Mouse (Mus musculus): ENCODE measurements at regions not wholly inside any gene's neighbourhood (a gene's known extent, or its start where the extent isn't known, plus 50 kb on each side); places are given as distances from the start of the nearest gene placed in this dataset.
A peak's percentile ranks its signal among the peaks of the same experiment; 100 is the strongest.

DNA sequence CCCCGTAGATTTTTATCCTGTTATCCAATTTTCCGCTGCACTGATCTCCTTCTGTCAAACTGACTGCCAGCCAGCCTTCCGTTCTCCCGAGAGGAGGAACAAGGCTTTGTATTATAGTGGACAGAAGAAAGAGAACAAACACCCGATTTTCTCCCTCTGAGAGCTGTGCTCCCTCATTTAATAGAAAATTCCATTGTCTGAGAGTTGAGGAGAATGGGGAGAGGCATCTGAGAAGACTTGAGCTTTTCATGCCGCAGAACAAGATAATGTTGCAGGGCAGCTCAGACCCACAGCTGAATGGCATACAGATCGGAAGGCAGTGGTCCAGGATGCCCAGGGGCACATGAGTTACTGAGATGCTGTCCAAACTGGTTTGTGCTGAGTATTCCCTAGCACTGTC, 180.1 kb downstream of the Ube2e3 start:
- peak overlapping the region; percentile 46 for H3K4me2 ChIP-seq (replicated peaks)
- H3K9ac ChIP-seq: peak overlapping the region; percentile 40
- H3K4me1 ChIP-seq (replicated peaks; ENCODE audit: control insufficient read depth, insufficient read depth, low read length): peaks cover 3% of the 10 kb centered on the region; the same call in 1 of the 2 replicates
- 14% methylated on average over 7 of the region's 7 CpGs for WGBS
- peak; percentile 91 for ATAC-seq (ENCODE audit: low FRiP score)
- peak; percentile 54 for DNase-seq (ENCODE audit: low spot score)
- H3K4me3 ChIP-seq (replicated peaks; ENCODE audit: low read length): peak overlapping the region; percentile 8; the same call in 1 of the 2 replicates
- H3K27me3 ChIP-seq (ENCODE audit: control insufficient read depth, insufficient read depth, low read length): no peaks in the 10 kb centered on the region
- H3K36me3 ChIP-seq (replicated peaks; ENCODE audit: control insufficient read depth, insufficient read depth): no peaks in the 10 kb centered on the region
- no peaks in the 10 kb centered on the region for H3K9me3 ChIP-seq (ENCODE audit: control insufficient read depth, low read length)
- H3K27ac ChIP-seq: peak overlapping the region; percentile 84

DNA sequence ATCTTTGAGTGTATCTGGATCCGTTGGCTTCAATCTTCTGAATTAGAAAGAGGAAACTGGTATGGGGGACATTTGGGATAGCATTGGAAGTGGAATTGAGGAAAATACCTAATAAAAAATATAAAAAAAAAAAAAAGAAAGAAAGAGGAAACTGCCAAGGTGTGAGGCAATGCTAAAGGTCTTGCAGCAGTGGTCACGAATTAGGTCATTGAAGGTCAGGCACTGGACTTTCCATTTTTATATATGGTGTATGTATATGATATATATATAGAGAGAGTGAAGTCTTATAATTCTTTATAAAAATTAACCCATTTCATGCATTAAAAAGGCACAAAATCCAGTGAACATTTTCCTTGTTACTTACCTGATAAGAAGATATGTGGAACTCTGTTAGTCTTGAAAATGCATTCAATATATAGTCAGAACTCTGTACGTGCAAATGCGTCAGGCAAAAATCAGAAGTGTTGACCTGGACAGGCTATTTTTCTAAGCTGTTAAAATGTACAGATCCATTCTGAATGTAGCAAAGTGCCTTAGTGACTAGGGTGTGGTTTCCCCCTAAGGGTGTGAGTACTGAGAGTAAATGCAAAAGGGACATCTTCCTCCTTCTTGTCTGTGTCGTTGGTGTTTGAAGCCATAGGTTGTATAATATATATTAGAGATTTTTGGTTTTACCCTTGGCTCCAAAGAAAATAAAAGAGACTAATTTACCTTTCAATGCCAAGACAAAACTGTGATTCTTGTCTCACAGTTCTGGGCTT, 181.0 kb downstream of the Ube2e3 start:
- Histone ChIP-seq H3K27me3 (ENCODE audit: control insufficient read depth, insufficient read depth, low read length) (no peaks in the 10 kb centered on the region), H3K9me3 (ENCODE audit: control insufficient read depth, low read length) (no peaks in the 10 kb centered on the region), H3K36me3 (replicated peaks; ENCODE audit: control insufficient read depth, insufficient read depth) (no peaks in the 10 kb centered on the region), H3K27ac (peak overlapping the region; percentile 84), H3K9ac (no peak overlapping the region), H3K4me2 (replicated peaks) (no peak overlapping the region), H3K4me3 (replicated peaks; ENCODE audit: low read length) (no peak overlapping the region), H3K4me1 (replicated peaks; ENCODE audit: control insufficient read depth, insufficient read depth, low read length) (peaks cover 3% of the 10 kb centered on the region; the same call in 1 of the 2 replicates)
- 88% methylated on average over 5 of the region's 5 CpGs for WGBS
- DNase-seq (ENCODE audit: low spot score): no peak
- no peak for ATAC-seq (ENCODE audit: low FRiP score)

GRCm38 (mm10) chr2:79050495-79051046, 182.6 kb downstream of the Ube2e3 start:
- WGBS: 80% methylated on average over 1 of the region's 1 CpGs
- H3K9ac ChIP-seq: no peak overlapping the region
- no peaks in the 10 kb centered on the region for H3K9me3 ChIP-seq (ENCODE audit: control insufficient read depth, low read length)
- no peak overlapping the region for H3K4me2 ChIP-seq (replicated peaks)
- no peak for DNase-seq (ENCODE audit: low spot score)
- ATAC-seq (ENCODE audit: low FRiP score): no peak
- H3K27me3 ChIP-seq (ENCODE audit: control insufficient read depth, insufficient read depth, low read length): no peaks in the 10 kb centered on the region
- no peaks in the 10 kb centered on the region for H3K36me3 ChIP-seq (replicated peaks; ENCODE audit: control insufficient read depth, insufficient read depth)
- H3K4me1 ChIP-seq (replicated peaks; ENCODE audit: control insufficient read depth, insufficient read depth, low read length): peaks cover 3% of the 10 kb centered on the region; the same call in 1 of the 2 replicates
- H3K4me3 ChIP-seq (replicated peaks; ENCODE audit: low read length): no peak overlapping the region
- H3K27ac ChIP-seq: no peak overlapping the region

DNA sequence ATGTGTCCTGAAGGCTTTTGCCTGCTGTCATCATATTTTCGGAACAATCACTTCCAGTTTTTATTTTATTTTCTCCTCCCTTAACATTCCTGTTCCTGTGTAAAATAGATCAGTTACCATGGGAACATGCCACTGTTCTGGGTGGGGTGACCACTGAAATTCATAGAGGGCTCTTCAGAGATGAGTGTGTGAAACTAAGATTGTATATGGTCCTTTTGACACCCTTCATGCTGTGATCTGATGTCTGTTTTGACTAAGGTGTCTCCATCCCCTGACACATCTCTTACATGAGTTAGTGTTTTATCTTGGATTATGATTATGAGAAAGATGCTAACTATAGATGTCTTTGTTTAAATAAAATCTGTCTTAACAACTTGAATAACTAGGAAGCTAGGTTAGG, 184.3 kb downstream of the Ube2e3 start:
- H3K9ac ChIP-seq: no peak overlapping the region

DNA sequence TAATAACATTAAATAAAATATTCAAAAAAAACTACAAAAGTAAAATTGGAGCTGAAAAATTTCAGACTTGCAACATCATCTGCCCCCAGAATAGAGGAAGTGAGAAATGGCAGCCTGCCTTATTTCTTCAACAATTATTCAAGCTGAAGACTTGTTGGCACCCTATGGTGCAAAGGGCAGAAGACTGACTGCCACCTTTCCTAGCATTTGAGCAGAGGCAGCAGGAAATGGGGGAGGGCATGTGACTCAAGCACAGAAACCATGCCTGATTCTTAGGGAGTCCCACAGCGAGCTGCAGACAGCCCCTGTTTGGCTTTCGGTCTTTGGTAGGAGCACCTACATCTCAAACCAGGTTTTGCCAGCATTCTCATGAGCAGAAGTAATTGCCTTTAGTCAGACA, 188.2 kb downstream of the Ube2e3 start:
- DNase-seq (ENCODE audit: low spot score) (no peak), ATAC-seq (ENCODE audit: low FRiP score) (no peak)
- no peak overlapping the region for H3K4me2 ChIP-seq (replicated peaks)
- H3K27me3 ChIP-seq (ENCODE audit: control insufficient read depth, insufficient read depth, low read length): no peaks in the 10 kb centered on the region
- H3K27ac ChIP-seq: no peak overlapping the region
- no peak overlapping the region for H3K4me3 ChIP-seq (replicated peaks; ENCODE audit: low read length)
- WGBS: 76% methylated on average over 2 of the region's 2 CpGs
- 0 out of 2 replicates have a peak, but pooled peaks cover 6% of the 10 kb centered on the region for H3K4me1 ChIP-seq (replicated peaks; ENCODE audit: control insufficient read depth, insufficient read depth, low read length)
- no peak overlapping the region for H3K9ac ChIP-seq
- H3K36me3 ChIP-seq (replicated peaks; ENCODE audit: control insufficient read depth, insufficient read depth): no peaks in the 10 kb centered on the region
- H3K9me3 ChIP-seq (ENCODE audit: control insufficient read depth, low read length): no peaks in the 10 kb centered on the region

More for the DNA sequence above, 184.3 kb downstream of the Ube2e3 start:
- no peaks in the 10 kb centered on the region for H3K27me3 ChIP-seq (ENCODE audit: control insufficient read depth, insufficient read depth, low read length)
- no peak overlapping the region for H3K4me3 ChIP-seq (replicated peaks; ENCODE audit: low read length)
- H3K4me2 ChIP-seq (replicated peaks): no peak overlapping the region
- WGBS: 92% methylated on average over 1 of the region's 1 CpGs
- H3K27ac ChIP-seq: no peak overlapping the region
- DNase-seq (ENCODE audit: low spot score) (no peak), ATAC-seq (ENCODE audit: low FRiP score) (no peak)
- no peaks in the 10 kb centered on the region for H3K36me3 ChIP-seq (replicated peaks; ENCODE audit: control insufficient read depth, insufficient read depth)
- peaks cover 3% of the 10 kb centered on the region; the same call in 1 of the 2 replicates for H3K4me1 ChIP-seq (replicated peaks; ENCODE audit: control insufficient read depth, insufficient read depth, low read length)
- no peaks in the 10 kb centered on the region for H3K9me3 ChIP-seq (ENCODE audit: control insufficient read depth, low read length)

DNA sequence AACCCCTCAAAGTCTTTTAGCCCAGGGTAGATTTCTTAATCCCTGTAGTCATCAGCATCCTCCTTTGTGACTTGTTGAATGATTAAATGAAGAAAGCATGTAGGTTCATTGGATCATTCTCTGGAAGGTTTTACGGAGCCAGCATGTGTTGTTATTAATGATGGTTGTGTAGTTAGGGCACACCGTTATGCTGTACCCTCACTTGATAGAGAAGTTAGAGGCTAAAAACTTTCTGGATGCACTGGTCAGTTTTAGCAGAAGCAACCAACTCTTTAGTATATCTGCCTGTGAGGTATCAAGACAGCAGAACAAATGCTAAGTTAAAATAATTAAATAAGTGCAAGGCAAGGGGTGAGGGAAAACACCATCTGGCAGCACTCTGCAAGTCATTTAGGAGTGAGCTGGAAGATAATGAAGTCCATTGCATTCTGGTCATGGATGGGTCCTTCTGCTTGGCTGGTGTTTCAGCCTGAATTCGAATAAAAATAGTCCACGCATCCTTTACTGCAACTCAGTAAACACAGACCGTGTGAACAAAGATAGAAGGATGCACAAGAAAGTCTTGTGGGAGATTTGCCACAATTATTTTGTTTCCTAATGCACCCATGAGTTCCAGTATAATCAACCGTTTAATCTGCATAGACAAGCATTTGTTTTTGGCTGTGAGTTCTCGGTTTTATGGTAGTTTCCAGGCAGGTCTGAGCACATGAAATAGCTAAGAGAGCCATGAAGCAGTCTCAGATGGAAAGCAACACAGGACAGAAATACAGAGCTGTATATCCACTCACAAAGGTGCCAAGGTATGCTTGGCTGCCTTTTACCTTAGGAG, 191.4 kb downstream of the Ube2e3 start:
- ATAC-seq (ENCODE audit: low FRiP score) (peak; percentile 64; the same call in 1 of the 2 replicates), DNase-seq (ENCODE audit: low spot score) (no peak)
- no peak overlapping the region for H3K4me2 ChIP-seq (replicated peaks)
- H3K27ac ChIP-seq: peak overlapping the region; percentile 41; the same call in 1 of the 2 replicates
- H3K9me3 ChIP-seq (ENCODE audit: control insufficient read depth, low read length): no peaks in the 10 kb centered on the region
- 43% methylated on average over 7 of the region's 7 CpGs for WGBS
- H3K36me3 ChIP-seq (replicated peaks; ENCODE audit: control insufficient read depth, insufficient read depth): no peaks in the 10 kb centered on the region
- no peak overlapping the region for H3K9ac ChIP-seq
- 0 out of 2 replicates have a peak, but pooled peaks cover 6% of the 10 kb centered on the region for H3K4me1 ChIP-seq (replicated peaks; ENCODE audit: control insufficient read depth, insufficient read depth, low read length)
- no peak overlapping the region for H3K4me3 ChIP-seq (replicated peaks; ENCODE audit: low read length)
- no peaks in the 10 kb centered on the region for H3K27me3 ChIP-seq (ENCODE audit: control insufficient read depth, insufficient read depth, low read length)

DNA sequence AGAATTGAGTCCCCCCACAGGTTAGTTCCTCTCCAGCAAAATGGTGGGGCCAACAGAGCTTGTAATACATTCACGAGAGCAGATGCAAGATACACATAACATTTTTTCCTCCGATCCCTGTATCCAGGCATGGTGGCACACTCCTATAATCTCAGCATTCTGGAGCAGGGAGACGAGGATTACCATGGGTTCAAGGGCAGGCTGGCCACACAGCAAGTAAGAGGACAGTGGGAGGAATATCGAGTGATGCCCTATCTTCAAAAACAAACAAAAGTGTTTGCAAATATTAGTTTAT, 192.0 kb downstream of the Ube2e3 start:
- 0 out of 2 replicates have a peak, but pooled peaks cover 6% of the 10 kb centered on the region for H3K4me1 ChIP-seq (replicated peaks; ENCODE audit: control insufficient read depth, insufficient read depth, low read length)
- H3K4me2 ChIP-seq (replicated peaks): no peak overlapping the region
- H3K27me3 ChIP-seq (ENCODE audit: control insufficient read depth, insufficient read depth, low read length): no peaks in the 10 kb centered on the region
- no peak for ATAC-seq (ENCODE audit: low FRiP score)
- no peak overlapping the region for H3K9ac ChIP-seq
- no peaks in the 10 kb centered on the region for H3K36me3 ChIP-seq (replicated peaks; ENCODE audit: control insufficient read depth, insufficient read depth)
- H3K9me3 ChIP-seq (ENCODE audit: control insufficient read depth, low read length): no peaks in the 10 kb centered on the region
- DNase-seq (ENCODE audit: low spot score): no peak
- no peak overlapping the region for H3K4me3 ChIP-seq (replicated peaks; ENCODE audit: low read length)
- WGBS: 74% methylated on average over 4 of the region's 4 CpGs
- H3K27ac ChIP-seq: peak overlapping the region; percentile 41; the same call in 1 of the 2 replicates

GRCm38 (mm10) chr2:79060320-79060719, 192.4 kb downstream of the Ube2e3 start:
- Histone ChIP-seq H3K4me3 (replicated peaks; ENCODE audit: low read length) (no peak overlapping the region), H3K27ac (no peak overlapping the region), H3K9me3 (ENCODE audit: control insufficient read depth, low read length) (no peaks in the 10 kb centered on the region), H3K9ac (no peak overlapping the region), H3K4me1 (replicated peaks; ENCODE audit: control insufficient read depth, insufficient read depth, low read length) (0 out of 2 replicates have a peak, but pooled peaks cover 6% of the 10 kb centered on the region), H3K36me3 (replicated peaks; ENCODE audit: control insufficient read depth, insufficient read depth) (no peaks in the 10 kb centered on the region), H3K4me2 (replicated peaks) (no peak overlapping the region), H3K27me3 (ENCODE audit: control insufficient read depth, insufficient read depth, low read length) (no peaks in the 10 kb centered on the region)
- WGBS: 77% methylated on average over 7 of the region's 7 CpGs
- DNase-seq (ENCODE audit: low spot score) (no peak), ATAC-seq (ENCODE audit: low FRiP score) (no peak)

DNA sequence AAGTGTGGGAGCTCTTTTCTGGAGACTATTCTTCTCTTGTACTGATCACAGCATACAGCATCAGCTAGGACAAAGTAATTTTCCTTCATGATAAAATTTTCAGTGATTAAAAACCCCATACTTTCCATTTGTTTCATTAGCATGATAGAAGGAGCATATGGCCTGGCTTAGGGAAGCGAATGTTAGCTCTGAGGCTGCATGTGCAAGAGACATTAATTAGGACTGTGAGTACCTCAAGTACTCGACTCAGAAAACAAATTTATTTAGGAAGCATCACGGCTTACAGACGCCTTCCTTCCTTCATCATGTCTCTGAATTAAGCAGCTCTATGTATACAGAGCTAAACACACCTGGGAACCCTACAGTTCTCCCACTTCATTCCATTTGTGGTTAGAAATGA, 193.6 kb upstream of the Itga4 start:
- no peaks in the 10 kb centered on the region for H3K36me3 ChIP-seq (replicated peaks; ENCODE audit: control insufficient read depth, insufficient read depth)
- no peak for DNase-seq (ENCODE audit: low spot score)

More for the DNA sequence above, 193.6 kb upstream of the Itga4 start:
- whole genome bisulfite sequencing: 60% methylated on average over 4 of the region's 4 CpGs
- H3K4me1 ChIP-seq (replicated peaks; ENCODE audit: control insufficient read depth, insufficient read depth, low read length): 0 out of 2 replicates have a peak, but pooled peaks cover 6% of the 10 kb centered on the region
- no peaks in the 10 kb centered on the region for H3K27me3 ChIP-seq (ENCODE audit: control insufficient read depth, insufficient read depth, low read length)
- ATAC-seq (ENCODE audit: low FRiP score): no peak
- no peak overlapping the region for H3K27ac ChIP-seq
- no peaks in the 10 kb centered on the region for H3K9me3 ChIP-seq (ENCODE audit: control insufficient read depth, low read length)
- no peak overlapping the region for H3K9ac ChIP-seq
- H3K4me3 ChIP-seq (replicated peaks; ENCODE audit: low read length): no peak overlapping the region
- no peak overlapping the region for H3K4me2 ChIP-seq (replicated peaks)
